Mouse (Mus musculus): ENCODE data around the gene Wnk2. TPM values are rescaled to one million over a fixed set of nuclear protein-coding genes. Genes with fewer than 3 reads are reported as not detected.

Wnk2 gene
- total and polyA plus RNA-seq, 3 experiments, result 0.04 TPM; not detected in 2

DNA sequence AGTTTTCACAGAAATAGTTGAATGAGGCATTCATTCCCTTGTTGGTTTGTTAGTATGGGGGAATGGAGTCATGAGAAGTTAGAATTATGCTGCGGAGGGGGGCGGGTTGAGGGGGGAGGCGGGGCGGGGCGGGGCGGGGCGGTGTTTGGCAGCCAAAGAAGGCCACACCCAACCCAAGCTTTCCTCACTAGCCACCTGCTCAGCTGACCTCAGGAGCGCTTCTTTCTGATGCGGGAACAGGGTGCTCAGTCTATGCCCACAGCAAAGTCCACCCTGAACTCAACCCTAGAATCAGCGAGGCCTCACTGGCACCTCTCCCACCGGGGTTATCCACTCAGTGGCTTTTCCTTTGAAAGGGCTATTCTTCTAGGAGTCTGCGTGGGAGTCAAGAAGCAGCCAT, 123.1 kb downstream of the Wnk2 start:
- TF ChIP-seq MYB (IDR thresholded peaks at IDR 0.05; ENCODE audit: low read depth, low read length), result no peak
- no peak for TF ChIP-seq BHLHE40 (IDR thresholded peaks at IDR 0.05; ENCODE audit: borderline replicate concordance, low read depth, low read length)
- no peak for TF ChIP-seq TBP (IDR thresholded peaks at IDR 0.05; ENCODE audit: low read depth, low read length)
- no peak for TF ChIP-seq RAD21 (IDR thresholded peaks at IDR 0.05; ENCODE audit: low read depth, low read length)
- TF ChIP-seq E2F4 (IDR thresholded peaks at IDR 0.05; ENCODE audit: borderline replicate concordance, low read depth, low read length), result no peak
- TF ChIP-seq SMC3 (IDR thresholded peaks at IDR 0.05; ENCODE audit: low read depth, low read length), result no peak
- no peak for TF ChIP-seq TCF12 (IDR thresholded peaks at IDR 0.05; ENCODE audit: low read depth, low read length)
- TF ChIP-seq RCOR1 (IDR thresholded peaks at IDR 0.05; ENCODE audit: low read depth, low read length), result no peak
- no peak for TF ChIP-seq EP300 (IDR thresholded peaks at IDR 0.05; ENCODE audit: low read depth in 1 of 2, low read length in 2 of 2)
- TF ChIP-seq UBTF (IDR thresholded peaks at IDR 0.05; ENCODE audit: borderline replicate concordance, insufficient read depth, low read depth, low read length), result no peak
- TF ChIP-seq USF1 (IDR thresholded peaks at IDR 0.05; ENCODE audit: low read depth, low read length), result no peak
- no peak for TF ChIP-seq POLR2AphosphoS5 (IDR thresholded peaks at IDR 0.05; ENCODE audit: borderline replicate concordance, low read depth, low read length)
- TF ChIP-seq POLR2AphosphoS2 (IDR thresholded peaks at IDR 0.05; ENCODE audit: low read length), result no peak
- TF ChIP-seq ZMIZ1 (IDR thresholded peaks at IDR 0.05; ENCODE audit: low read depth, low read length), result no peak
- no peak for TF ChIP-seq KAT2A (conservative IDR thresholded peaks at IDR 0.05; ENCODE audit: low read depth, low read length)
- no peak for TF ChIP-seq GABPA (IDR thresholded peaks at IDR 0.05; ENCODE audit: low read depth, low read length)
- no peak for TF ChIP-seq HCFC1 (IDR thresholded peaks at IDR 0.05; ENCODE audit: low read depth, low read length)
- TF ChIP-seq USF2 (IDR thresholded peaks at IDR 0.05; ENCODE audit: borderline replicate concordance in 1 of 2, insufficient read depth in 1 of 2, low read depth in 1 of 2, low read length in 2 of 2), result no peak
- no peak for TF ChIP-seq MAFK (IDR thresholded peaks at IDR 0.05; ENCODE audit: borderline replicate concordance, low read depth, low read length)
- H3K4me3 ChIP-seq (ENCODE audit: control insufficient read depth in 1 of 2, insufficient read depth in 1 of 2, low read depth in 2 of 2, low read length in 2 of 2), result no peak overlapping the region
- no peaks in the 10 kb centered on the region for H3K9me3 ChIP-seq (replicated peaks; ENCODE audit: insufficient read depth, low read length)

DNA sequence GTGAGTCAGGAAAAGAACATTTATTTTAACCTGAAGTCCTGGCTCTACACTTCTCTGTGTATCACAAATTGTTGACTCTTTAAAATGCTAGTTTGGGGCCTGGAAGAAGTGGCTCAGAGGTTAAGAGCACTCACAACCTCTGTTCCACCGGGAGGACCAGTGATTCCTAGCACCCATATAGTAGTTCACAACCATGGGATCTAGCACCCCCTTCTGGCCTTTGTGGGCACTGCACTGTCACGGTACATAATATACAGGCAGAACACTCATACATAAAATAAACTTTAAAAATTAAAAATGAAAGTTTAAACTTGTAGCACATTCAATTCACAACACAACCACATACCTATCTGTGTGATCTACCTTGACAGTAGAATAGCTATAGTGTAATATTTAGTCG, 126.1 kb downstream of the Wnk2 start:
- Histone ChIP-seq H3K27ac (ENCODE audit: control insufficient read depth, low read depth, low read length) (no peak overlapping the region), H3K36me3 (ENCODE audit: control insufficient read depth in 1 of 2, insufficient read depth in 2 of 2, low read length in 2 of 2) (no peaks in the 10 kb centered on the region), H3K4me3 (ENCODE audit: control insufficient read depth in 1 of 2, insufficient read depth in 1 of 2, low read depth in 2 of 2, low read length in 2 of 2) (no peak overlapping the region), H3K9me3 (replicated peaks; ENCODE audit: insufficient read depth, low read length) (no peaks in the 10 kb centered on the region), H3K4me1 (ENCODE audit: control insufficient read depth in 1 of 2, insufficient read depth in 2 of 2, low read length in 2 of 2) (peaks cover 0 to 8% of the 10 kb centered on the region in 2 experiments; a peak in 2 of 4 replicates), H3K9ac (ENCODE audit: control insufficient read depth, low read depth, low read length, poor library complexity, severe bottlenecking) (no peak overlapping the region), H3K27me3 (ENCODE audit: control insufficient read depth in 1 of 2, insufficient read depth in 2 of 2, low read length in 2 of 2) (no peaks in the 10 kb centered on the region), H3K79me2 (ENCODE audit: control insufficient read depth, insufficient read depth, low read length, poor library complexity) (no peaks in the 10 kb centered on the region)
- TF ChIP-seq CHD1 (IDR thresholded peaks at IDR 0.05; ENCODE audit: low read depth, low read length), result no peak
- no peak for TF ChIP-seq POLR2AphosphoS2 (IDR thresholded peaks at IDR 0.05; ENCODE audit: low read length)
- TF ChIP-seq ZC3H11A (IDR thresholded peaks at IDR 0.05; ENCODE audit: low read depth, low read length), result peak; percentile 65
- TF ChIP-seq SMC3 (IDR thresholded peaks at IDR 0.05; ENCODE audit: low read depth, low read length), result peak; percentile 78
- peak; percentile 81 to 92 (median 90) for TF ChIP-seq CTCF (IDR thresholded peaks at IDR 0.05 in 2 of 3, conservative IDR thresholded peaks at IDR 0.05 in 1 of 3; ENCODE audit: control insufficient read depth in 1 of 3, insufficient read depth in 1 of 3, low read depth in 2 of 3, low read length in 3 of 3, poor library complexity in 1 of 3, severe bottlenecking in 1 of 3)
- TF ChIP-seq RAD21 (IDR thresholded peaks at IDR 0.05; ENCODE audit: low read depth, low read length), result peak; percentile 86
- TF ChIP-seq MYC (IDR thresholded peaks at IDR 0.05; ENCODE audit: low read depth, low read length), result no peak
- no peak for TF ChIP-seq USF2 (IDR thresholded peaks at IDR 0.05; ENCODE audit: borderline replicate concordance in 1 of 2, insufficient read depth in 1 of 2, low read depth in 1 of 2, low read length in 2 of 2)
- DNase-seq (ENCODE audit: low read depth, low spot score), result peak; percentile 79

More for the DNA sequence above, 123.1 kb downstream of the Wnk2 start:
- DNase-seq (ENCODE audit: low read depth, low spot score), result peak; percentile 22
- no peaks in the 10 kb centered on the region for H3K27me3 ChIP-seq (ENCODE audit: control insufficient read depth in 1 of 2, insufficient read depth in 2 of 2, low read length in 2 of 2)
- peaks cover 0 to 6% of the 10 kb centered on the region in 2 experiments; a peak in 2 of 4 replicates for H3K4me1 ChIP-seq (ENCODE audit: control insufficient read depth in 1 of 2, insufficient read depth in 2 of 2, low read length in 2 of 2)
- no peak overlapping the region for H3K9ac ChIP-seq (ENCODE audit: control insufficient read depth, low read depth, low read length, poor library complexity, severe bottlenecking)
- no peaks in the 10 kb centered on the region for H3K36me3 ChIP-seq (ENCODE audit: control insufficient read depth in 1 of 2, insufficient read depth in 2 of 2, low read length in 2 of 2)
- H3K79me2 ChIP-seq (ENCODE audit: control insufficient read depth, insufficient read depth, low read length, poor library complexity), result no peaks in the 10 kb centered on the region
- no peak overlapping the region for H3K27ac ChIP-seq (ENCODE audit: control insufficient read depth, low read depth, low read length)
